Mouse (Mus musculus) spleen, adult 10 weeks (tissue): Measurements from ENCODE around the gene Oog4. TPM values are rescaled to one million over a fixed set of nuclear protein-coding genes. Genes with fewer than 3 reads are reported as not detected.

ENCODE experiments used
- polyA plus RNA-seq: library from polyadenylated mRNA; stranded (reverse); fragments of 350-450 nt; fragmentation: Illumina TruSeq; extraction: RNeasy Lipid Tissue Mini Kit (QIAGEN cat#74804); gene quantifications from one replicate; pipeline ENCODE4 v1.2.3, GENCODE M21; 2015; ENCODE audit warnings: low replicate concordance; ENCODE audit not compliant: insufficient read depth

Oog4 gene
- not detected for polyA plus RNA-seq

GRCm38 (mm10) chr4:143450224-143450623, at the start of gene Oog4:
TSS of gene Oog4 (minus strand) at chr4:143450324.

GRCm38 (mm10) chr4:143412219-143413092, 37.7 kb downstream of the Oog4 start, which contains the start of gene Pramef8:
TSS of gene Pramef8 (plus strand) at chr4:143412426.

GRCm38 (mm10) chr4:143394181-143394580, 55.9 kb downstream of the Oog4 start, which contains the start of gene Pramel1:
TSS of gene Pramel1 (plus strand) at chr4:143394428.

Other genes starting within 250 kb of the Oog4 start
- 44.6 TPM for gene Prdm2, start 237.3 kb downstream of the Oog4 start, polyA plus RNA-seq
- gene Pdpn, start 150.8 kb downstream of the Oog4 start, polyA plus RNA-seq, result 1.7 TPM
- not detected for gene Lrrc38, start 100.6 kb downstream of the Oog4 start, polyA plus RNA-seq
- not detected for gene Pramel1, start 55.9 kb downstream of the Oog4 start, polyA plus RNA-seq
- gene Pramef8, start 37.9 kb downstream of the Oog4 start, polyA plus RNA-seq, result 25.5 TPM
- not detected for gene Gm13043, start 61.0 kb upstream of the Oog4 start, polyA plus RNA-seq
- not detected for gene Gm13040, start 85.6 kb upstream of the Oog4 start, polyA plus RNA-seq
- gene BC080695, start 101.4 kb upstream of the Oog4 start, polyA plus RNA-seq, result not detected
- gene Gm13057, start 101.4 kb upstream of the Oog4 start, polyA plus RNA-seq, result not detected
- not detected for gene Gm13083, start 164.7 kb upstream of the Oog4 start, polyA plus RNA-seq
- gene Gm13088, start 206.9 kb upstream of the Oog4 start, polyA plus RNA-seq, result not detected